Mouse (Mus musculus): ENCODE data around the gene Atp2a3.

Atp2a3 gene

GRCm38 (mm10) chr11:72955339-72955974 lies 5.5 kb upstream of the Atp2a3 start:
- DNase-seq (ENCODE audit: low read depth), result peak; percentile 97

- peak; percentile 70 for DNase-seq (ENCODE audit: low read depth)
Observed at GRCm38 (mm10) chr11:72957318-72957717, 3.7 kb upstream of the Atp2a3 start.

DNA sequence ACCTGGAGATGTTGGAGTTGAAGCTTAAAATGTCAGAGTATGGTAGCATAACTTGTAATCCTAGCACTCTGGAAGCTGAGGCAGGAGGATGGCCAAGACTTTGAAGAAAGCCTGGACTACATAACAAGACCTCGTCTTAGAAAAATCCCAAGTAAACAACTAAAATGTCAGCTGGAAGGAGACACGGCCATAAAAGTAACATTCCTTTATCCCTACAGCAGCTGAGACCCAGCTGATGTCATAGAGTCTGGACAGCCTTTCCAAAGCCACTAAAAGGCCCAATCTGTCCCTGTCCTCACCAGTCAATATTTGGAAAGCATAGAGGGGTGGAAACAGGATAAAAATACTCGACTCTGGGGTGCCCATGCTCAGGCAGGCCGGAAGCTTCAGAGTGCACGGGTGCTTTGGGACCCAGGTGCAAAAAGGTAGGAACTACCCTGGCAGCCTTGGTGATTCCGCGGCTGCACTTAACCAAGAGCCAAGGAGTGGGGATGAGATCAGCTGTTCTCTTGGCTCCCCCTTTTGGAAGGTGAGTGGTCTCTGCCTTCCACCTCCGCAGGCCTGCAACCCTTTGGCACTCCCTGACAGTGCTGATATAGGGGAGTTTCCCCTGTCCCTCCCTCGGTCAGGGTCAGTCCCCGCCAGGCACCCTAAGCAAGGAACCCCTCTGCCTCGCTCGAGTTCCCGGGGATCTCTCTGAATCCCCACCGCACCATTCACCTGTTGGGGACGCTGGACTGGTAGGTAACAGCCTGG lies 867 bp upstream of the Atp2a3 start:
- no peak for DNase-seq (ENCODE audit: low read depth)

GRCm38 (mm10) chr11:72960723-72961071 lies 272 bp upstream of the Atp2a3 start:
- no peak for DNase-seq (ENCODE audit: low read depth)

GRCm38 (mm10) chr11:72962378-72962777 lies 1.4 kb downstream of the Atp2a3 start:
- no peak for DNase-seq (ENCODE audit: low read depth)

GRCm38 (mm10) chr11:72963058-72963788 lies 2.3 kb downstream of the Atp2a3 start:
- DNase-seq (ENCODE audit: low read depth), result peak; percentile 53

- peak; percentile 40 for DNase-seq (ENCODE audit: low read depth)
Observed at GRCm38 (mm10) chr11:72963789-72964294, 2.9 kb downstream of the Atp2a3 start.

GRCm38 (mm10) chr11:72974995-72975503 lies 14.1 kb downstream of the Atp2a3 start:
- DNase-seq (ENCODE audit: low read depth), result no peak

DNA sequence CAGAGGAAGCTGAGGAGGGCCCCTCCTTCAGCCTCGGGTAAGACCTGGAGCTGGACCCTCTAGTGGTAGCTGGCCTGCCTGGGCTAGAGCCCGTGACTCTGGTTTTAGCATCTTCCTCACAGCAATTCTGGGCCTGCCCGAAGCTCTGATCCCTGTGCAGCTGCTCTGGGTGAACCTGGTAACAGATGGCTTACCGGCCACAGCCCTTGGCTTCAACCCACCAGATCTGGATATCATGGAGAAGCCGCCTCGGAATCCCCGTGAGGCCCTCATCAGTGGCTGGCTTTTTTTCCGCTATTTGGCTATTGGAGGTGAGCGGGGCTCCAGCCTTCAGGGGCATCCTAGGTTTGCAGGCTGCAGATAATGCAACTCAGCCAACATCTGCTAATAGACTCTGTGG lies 21.5 kb downstream of the Atp2a3 start:
- DNase-seq (ENCODE audit: low read depth), result no peak

DNA sequence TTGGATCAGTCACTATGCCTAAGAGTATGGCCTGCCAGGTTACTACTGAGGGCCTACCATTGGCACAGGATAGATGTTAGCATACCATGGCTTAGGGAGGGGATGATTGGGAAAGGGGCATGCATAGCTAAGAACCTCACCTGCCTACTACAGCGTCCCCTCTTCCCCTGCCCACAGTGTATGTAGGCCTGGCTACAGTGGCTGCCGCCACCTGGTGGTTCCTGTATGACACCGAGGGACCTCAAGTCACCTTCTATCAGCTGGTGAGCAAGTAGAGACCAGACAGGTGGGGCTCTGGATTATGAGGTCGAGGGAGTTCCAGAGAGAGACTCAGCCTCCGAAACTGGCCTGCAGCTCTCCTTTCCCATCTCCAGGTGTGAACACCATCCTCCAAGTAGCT lies 22.3 kb downstream of the Atp2a3 start:
- DNase-seq (ENCODE audit: low read depth), result no peak

- DNase-seq (ENCODE audit: low read depth), result no peak
Observed at GRCm38 (mm10) chr11:72986745-72987144, 25.8 kb downstream of the Atp2a3 start.

- no peak for DNase-seq (ENCODE audit: low read depth)
Observed at GRCm38 (mm10) chr11:72987234-72987633, 26.3 kb downstream of the Atp2a3 start.

DNA sequence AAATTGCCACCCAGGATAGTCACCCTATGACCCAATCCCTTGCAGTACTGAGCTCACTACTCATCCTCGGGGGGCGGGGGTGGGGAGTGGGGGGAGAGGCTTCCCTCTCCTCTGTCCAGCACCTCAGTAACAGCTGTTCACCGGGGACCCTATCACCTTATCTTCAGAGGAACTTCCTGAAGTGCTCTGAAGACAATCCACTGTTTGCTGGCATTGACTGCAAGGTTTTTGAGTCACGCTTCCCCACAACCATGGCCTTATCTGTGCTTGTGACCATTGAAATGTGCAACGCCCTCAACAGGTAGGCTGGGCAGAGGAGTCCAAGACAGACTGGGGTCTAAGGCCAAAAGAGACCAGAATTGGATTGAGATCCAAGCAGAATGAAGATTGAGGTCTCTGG lies 26.8 kb downstream of the Atp2a3 start:
- DNase-seq (ENCODE audit: low read depth), result peak; percentile 54

DNA sequence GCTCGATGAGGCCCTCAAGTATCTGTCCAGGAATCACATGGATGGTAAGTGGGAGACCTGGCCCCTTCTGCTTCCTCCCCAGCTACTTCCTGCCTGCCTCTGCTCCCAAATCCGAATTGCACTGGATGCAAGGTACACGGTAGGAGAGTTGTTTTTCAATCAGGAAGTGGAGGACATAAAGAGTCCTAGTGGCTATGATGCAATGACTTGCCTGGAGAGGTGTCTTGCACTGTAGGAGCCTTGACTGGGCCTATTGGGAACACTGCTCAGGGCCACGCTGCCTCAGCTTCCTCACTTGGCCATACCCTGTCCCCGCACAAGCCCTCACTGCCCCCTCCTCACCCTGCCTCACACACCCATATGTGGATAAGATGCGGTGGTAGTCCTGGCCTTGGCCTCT lies 28.1 kb downstream of the Atp2a3 start:
- DNase-seq (ENCODE audit: low read depth), result no peak

DNA sequence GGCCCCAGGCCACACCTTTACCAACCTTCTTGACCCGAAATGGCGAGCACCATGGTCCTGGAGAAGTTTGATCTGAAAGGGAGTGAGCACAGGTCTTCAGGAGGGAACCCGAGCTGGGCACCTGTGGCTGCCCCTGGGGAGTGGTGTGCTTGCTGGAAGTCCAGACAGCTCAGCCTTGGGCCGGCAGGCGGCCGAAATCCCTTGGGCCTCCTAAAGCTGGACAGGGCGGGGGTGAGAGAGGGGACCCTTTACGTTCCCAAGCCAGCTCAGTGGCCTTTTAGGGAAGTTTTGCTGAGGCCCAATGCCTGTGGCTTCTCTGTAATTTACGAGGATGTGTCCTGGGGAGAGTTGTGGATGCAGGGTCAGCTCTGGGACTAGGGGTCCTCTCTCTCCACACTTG lies 29.7 kb downstream of the Atp2a3 start:
- no peak for DNase-seq (ENCODE audit: low read depth)

- DNase-seq (ENCODE audit: low read depth), result no peak
Observed at GRCm38 (mm10) chr11:72991961-72992360, 31.0 kb downstream of the Atp2a3 start.

GRCm38 (mm10) chr11:72996346-72996745 lies 35.4 kb downstream of the Atp2a3 start:
- no peak for DNase-seq (ENCODE audit: low read depth)

- no peak for DNase-seq (ENCODE audit: low read depth)
Observed at GRCm38 (mm10) chr11:72996781-72997180, 35.8 kb downstream of the Atp2a3 start.

- DNase-seq (ENCODE audit: low read depth), result peak; percentile 68
Observed at GRCm38 (mm10) chr11:72997529-72998326, 36.8 kb downstream of the Atp2a3 start.

- peak; percentile 92 for DNase-seq (ENCODE audit: low read depth)
Observed at GRCm38 (mm10) chr11:72998771-72999170, 37.8 kb downstream of the Atp2a3 start, which contains the start of gene P2rx1. TSS of gene P2rx1 (plus strand) at chr11:72999103.

- DNase-seq (ENCODE audit: low read depth), result peak; percentile 81
Observed at GRCm38 (mm10) chr11:73001029-73001428, 40.1 kb downstream of the Atp2a3 start.

- peak; percentile 84 for DNase-seq (ENCODE audit: low read depth)
Observed at GRCm38 (mm10) chr11:73006377-73006776, 45.4 kb downstream of the Atp2a3 start.
